Mouse (Mus musculus) E14TG2a.4 (cell line): ENCODE measurements around the gene Rev1.
"Not testable (repeated sequence)": the region's sequence is repeated elsewhere in the genome, so short reads cannot be mapped to it uniquely, and the experiment has no call there.

ENCODE experiments used
- CTCF ChIP-seq: conservative IDR thresholded peaks from 2 replicates; pipeline ENCODE4 v1.5.1; 2014; ENCODE audit warnings: low read length
- NANOG ChIP-seq: IDR thresholded peaks from 2 replicates; pipeline ENCODE4 v1.6.1; 2014; ENCODE audit warnings: borderline replicate concordance, low read length, mixed read lengths
- POU5F1 ChIP-seq: IDR thresholded peaks from 2 replicates; pipeline ENCODE4 v1.6.1; 2014; ENCODE audit warnings: low read length, borderline replicate concordance

GRCm38 (mm10) chr1:38062156-38062555 lies 67.4 kb downstream of the Rev1 start:
- not testable (repeated sequence) for TF ChIP-seq CTCF, NANOG, POU5F1
